Mouse (Mus musculus): Measurements from ENCODE around the gene Ripply3.
"Not testable (repeated sequence)": the region's sequence is repeated elsewhere in the genome, so short reads cannot be mapped to it uniquely, and the experiment has no call there.

Gene Ripply3

DNA sequence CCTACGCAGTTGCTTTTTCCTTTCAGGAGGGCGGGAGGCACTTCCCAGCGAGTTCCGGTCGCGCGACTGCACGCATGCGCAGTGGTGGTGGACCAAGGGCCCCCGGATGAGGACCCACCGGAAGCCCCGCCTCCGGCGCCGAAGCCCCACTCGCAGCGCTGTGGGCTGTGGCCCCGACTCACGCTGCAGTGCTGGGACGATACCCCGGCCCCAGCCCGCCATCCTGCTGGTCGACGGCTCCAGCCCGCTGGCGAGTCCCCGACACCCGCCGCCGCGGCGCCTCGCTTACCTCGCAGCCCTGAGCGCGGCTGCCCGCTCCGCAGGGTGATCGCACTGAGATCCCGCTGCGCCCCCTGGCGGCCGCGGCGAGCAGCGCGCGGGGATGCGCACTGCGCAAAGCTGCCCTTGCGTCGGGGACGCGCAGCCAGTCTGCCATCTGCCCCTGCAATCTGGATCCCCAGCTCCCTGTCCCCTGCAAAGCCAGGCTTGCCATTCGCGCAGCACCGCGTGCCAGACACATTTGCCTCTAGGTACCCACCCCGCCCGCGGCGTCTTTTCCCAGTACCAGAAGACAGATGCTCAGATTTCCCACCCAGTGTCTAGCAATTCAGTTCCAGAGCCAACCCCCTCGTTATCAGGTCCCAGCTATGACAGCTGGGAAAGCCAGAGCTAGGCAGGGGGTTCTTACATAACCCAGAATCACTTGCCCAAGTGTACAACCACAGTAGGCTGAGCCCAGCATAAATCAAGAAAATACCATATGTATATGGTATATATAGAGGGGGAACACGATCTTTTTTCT is 14.8 kb upstream of the Ripply3 start, which contains the start of gene Hlcs:
Hlcs (minus strand) TSS at position 343 of the 802 bp plus-strand sequence.
- intact Hi-C loops (cut with DNase I): loop anchor here (5.0 kb wide), 1 partner anchor 41 kb away; no protein-coding TSS in a partner anchor

- intact Hi-C loops (cut with DNase I): loop anchor here (5.0 kb wide), 1 partner anchor 42 kb away; no protein-coding TSS in a partner anchor
Observed at GRCm38 (mm10) chr16:94314626-94315025, 13.6 kb upstream of the Ripply3 start.

- intact Hi-C loops (cut with DNase I): no loop called here
Observed at GRCm38 (mm10) chr16:94315215-94315614, 13.0 kb upstream of the Ripply3 start.

DNA sequence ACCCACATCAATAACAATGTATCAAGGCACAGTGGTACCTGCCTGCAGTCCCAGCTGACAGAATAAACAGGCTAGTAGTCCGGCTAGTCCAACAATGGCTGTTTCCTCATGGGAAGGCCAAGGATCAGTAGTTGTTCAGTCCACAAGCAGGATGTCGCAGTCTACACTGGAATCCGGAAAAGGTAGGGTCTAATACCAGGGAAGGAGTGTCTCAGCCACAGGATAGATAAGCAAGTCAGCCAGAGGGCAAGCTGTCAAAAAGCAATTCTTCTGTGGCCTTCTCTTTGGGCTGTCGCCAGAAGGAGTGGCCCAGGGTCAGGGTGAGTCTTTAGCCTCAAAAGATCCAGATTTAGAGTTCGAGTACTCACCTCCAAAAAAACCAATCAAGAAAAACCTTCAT is 10.5 kb upstream of the Ripply3 start:
- intact Hi-C loops (cut with DNase I): no loop called here

DNA sequence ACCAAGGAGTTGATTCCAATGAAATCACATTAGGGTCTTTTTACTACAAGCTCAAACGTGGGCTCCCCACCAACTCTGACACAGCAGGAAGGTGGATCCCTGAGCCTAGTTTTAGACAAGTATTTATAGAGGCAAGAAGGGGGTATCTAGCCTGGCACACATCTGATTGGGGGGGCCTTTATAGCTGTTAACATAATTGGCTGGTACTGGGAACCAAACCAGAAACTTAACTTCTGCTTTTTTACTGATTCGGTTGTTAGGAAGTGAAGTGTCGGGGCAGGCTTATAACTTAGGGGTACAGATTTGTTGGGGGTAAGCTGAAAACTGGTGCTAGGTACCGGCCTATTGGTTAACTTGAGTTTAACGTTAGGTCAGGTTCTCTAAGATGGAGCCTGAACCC is 8.0 kb upstream of the Ripply3 start:
- intact Hi-C loops (cut with DNase I): no loop called here

DNA sequence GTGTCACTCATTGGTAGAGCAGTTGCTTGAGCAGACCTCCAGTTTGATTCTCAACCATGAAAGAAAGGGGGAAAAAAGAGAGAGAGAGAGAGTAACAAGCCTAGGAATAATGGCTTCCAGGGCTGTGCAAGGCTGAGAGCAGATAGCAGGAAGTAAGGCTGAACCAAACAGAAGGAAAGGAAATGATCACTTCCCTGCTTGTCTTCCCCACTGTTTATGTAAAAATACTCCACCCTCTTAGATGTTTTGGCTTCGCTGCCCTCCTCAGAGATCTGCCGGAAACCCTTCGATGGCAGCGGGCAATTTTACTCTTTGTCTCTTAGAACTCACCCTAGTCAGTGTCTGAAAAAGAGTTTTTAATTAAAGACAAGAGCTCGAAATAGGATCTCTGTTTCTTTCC is 4.5 kb upstream of the Ripply3 start:
- intact Hi-C loops (cut with DNase I): no loop called here

DNA sequence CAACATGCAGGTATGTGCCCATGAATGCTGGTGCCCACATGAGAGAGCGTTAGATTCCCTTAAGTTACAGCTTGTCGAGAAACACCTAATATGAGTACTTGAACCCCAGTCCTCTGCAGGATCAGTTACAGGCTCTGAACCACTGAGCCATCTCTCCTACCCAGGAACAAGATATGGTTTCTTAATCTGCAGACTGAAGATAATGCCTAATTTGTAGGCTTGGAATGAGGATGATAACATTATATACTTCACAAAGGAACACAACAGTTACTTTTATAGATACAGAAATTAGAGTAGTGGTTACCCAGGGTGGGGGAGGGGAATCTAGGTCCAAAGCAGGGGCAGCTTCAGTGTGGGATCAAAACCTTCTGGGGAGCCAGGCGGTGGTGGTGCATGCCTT is 2.2 kb upstream of the Ripply3 start:
- intact Hi-C loops (cut with DNase I): no loop called here

DNA sequence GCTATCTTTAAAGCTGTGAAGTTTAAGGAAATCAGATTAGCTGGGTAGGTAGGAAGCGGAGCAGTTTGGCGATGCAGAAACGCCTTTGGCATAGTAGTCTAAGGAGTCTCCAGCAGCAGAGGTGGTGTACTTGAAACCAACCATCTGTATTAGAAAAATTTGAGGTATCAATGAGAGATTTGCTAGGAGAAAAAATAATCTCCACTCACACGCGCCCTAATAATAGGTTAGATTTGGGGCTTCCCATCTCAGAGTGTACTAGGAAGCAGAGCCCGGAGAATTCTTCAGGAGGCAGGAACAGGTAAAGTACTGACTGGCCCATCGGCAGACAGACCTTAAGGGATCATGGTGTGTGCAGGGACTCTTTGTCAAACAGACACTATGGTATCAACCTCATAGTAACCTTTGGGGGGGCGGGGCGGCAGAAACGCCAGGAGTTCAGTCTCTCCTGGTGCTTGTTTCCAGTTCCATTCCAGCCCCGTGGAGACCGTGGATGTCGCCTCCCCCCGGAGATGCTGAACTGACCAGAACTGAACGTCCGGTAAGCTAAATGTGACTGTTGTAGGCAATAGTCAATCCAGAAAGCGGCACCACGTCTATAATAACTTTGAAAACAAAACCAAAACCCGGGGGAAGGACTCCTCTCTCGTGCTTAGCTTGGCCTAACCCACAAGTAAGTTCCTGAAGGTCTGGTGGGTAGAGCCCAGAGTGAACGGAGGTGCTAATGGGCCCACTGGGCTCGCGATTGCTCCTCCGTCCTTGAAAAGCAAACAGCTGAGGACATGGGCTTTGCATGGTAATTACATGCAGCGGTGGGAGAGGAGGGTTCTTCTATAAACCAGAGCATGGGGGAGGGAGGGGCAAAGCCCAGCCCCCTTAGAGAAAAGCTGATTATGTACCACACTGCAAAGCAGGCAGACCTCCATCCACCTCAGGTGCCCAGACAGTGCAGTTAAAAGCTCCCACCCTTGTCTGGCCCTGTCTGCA is 954 bp downstream of the Ripply3 start:
- intact Hi-C loops (cut with DNase I): no loop called here

DNA sequence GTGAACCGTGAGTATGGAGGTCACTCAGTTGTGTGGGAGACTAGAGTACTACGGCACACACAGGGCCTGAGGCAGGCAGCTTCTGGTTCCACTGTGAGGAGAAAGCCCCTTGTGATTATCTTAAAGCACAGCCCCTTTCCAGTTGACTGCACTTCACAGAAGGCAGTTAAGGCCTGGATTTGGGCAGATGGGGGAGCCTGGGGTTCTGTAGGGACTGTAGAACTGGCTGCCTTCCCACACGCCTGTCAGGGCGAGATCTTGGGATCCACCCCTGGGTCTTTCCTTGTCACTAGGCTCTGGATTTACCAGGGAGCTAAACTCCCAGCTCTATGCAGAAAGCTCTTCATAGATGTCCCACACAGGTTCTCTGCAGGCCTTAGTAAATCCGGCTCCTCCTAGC is 2.2 kb downstream of the Ripply3 start:
- intact Hi-C loops (cut with DNase I): loop anchor here (5.0 kb wide), 1 partner anchor 63 kb away; no protein-coding TSS in a partner anchor

DNA sequence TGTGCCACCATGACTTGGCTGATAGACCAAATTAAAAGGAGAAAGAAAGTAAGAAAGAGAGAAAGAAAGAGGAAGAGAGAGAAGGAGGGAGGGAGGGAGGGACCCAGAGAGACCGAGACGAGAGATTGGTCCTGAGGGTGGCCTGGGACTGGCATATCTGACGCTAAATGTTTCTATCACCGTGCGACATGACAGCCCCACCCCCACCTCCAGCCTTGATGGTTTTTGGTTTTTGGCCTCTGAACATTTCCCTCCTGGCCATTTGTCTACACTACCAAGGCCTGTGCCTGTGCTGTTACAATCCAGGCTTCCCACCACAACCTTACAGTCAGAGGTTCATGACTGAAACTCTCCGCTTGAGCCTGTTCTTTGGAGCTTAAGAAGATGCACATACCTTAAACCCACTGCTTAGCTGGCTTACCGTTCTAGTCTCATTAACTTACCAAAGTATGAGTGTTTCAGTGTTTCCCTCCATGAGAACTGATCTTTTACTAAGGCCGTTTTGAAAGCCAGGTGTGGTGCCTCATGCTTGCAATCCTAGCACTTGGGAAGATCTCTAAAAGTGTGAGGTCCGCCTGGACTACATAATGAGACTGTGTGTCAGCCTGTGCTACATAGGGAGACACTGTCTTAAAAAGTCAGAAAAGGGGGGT is 3.1 kb downstream of the Ripply3 start:
- intact Hi-C loops (cut with DNase I): loop anchor here (5.0 kb wide), 1 partner anchor 64 kb away; no protein-coding TSS in a partner anchor

GRCm38 (mm10) chr16:94331886-94332252 is 3.6 kb downstream of the Ripply3 start:
- intact Hi-C loops (cut with DNase I): loop anchor here (5.0 kb wide), 1 partner anchor 65 kb away; no protein-coding TSS in a partner anchor

GRCm38 (mm10) chr16:94335656-94336055 is 7.4 kb downstream of the Ripply3 start:
- intact Hi-C loops (cut with DNase I): no loop called here

- intact Hi-C loops (cut with DNase I): not testable (repeated sequence)
Observed at GRCm38 (mm10) chr16:94339164-94340160, 11.2 kb downstream of the Ripply3 start.

DNA sequence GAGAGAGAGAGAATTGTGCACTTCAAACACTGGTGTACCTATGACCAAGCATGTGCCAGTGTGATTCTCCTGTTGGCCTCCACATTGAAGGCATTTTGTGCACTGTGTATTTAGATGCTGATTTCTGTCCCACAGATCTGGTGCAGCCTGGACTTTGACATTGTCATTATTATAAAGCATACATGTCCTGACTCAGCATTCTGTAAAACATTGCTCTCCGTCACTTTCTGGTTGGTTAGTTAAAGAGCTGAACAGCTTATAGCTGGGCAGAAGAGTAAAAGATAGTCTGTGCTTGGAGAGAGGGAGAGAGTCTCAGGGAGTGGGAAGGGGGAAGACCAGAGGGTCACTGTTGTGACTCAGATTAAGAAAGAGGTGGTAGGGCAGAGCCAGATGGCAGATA is 17.5 kb downstream of the Ripply3 start:
- intact Hi-C loops (cut with DNase I): no loop called here

GRCm38 (mm10) chr16:94347080-94347731 is 19.0 kb downstream of the Ripply3 start:
- intact Hi-C loops (cut with DNase I): no loop called here

- intact Hi-C loops (cut with DNase I): no loop called here
Observed at GRCm38 (mm10) chr16:94348779-94349178, 20.6 kb downstream of the Ripply3 start.

GRCm38 (mm10) chr16:94349588-94350286 is 21.5 kb downstream of the Ripply3 start:
- intact Hi-C loops (cut with DNase I): no loop called here

GRCm38 (mm10) chr16:94350287-94350677 is 22.1 kb downstream of the Ripply3 start:
- intact Hi-C loops (cut with DNase I): no loop called here

DNA sequence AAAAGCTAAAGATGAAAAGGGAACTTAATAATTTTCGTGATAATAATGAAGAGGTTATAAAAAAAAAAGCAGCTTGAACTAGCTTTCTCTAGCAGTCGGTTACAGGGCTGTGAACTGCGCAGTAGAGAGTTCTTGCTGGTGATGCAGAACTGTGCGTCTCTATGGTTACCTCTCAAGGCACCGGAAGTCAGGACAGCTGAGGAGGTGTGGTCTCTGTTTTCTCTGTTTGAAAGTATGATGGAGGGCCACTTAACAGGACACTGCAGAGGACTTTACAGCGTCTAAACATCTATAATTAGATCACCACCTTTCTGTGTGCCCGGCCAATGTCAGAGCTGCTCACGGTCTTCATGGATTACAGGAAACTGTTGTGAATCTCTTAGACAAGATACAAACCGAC is 26.2 kb downstream of the Ripply3 start:
- intact Hi-C loops (cut with DNase I): no loop called here

Measured in adrenal gland (tissue).